Mouse (Mus musculus): ENCODE measurements at regions not wholly inside any gene's neighbourhood (a gene's known extent, or its start where the extent isn't known, plus 50 kb on each side); places are given as distances from the start of the nearest gene placed in this dataset.

- TF ChIP-seq CTCF (IDR thresholded peaks at IDR 0.05; ENCODE audit: low read depth, low read length): no peak
- no peak for TF ChIP-seq POLR2A (IDR thresholded peaks at IDR 0.05; ENCODE audit: borderline replicate concordance, low read depth, low read length)
Measured at GRCm38 (mm10) chr3:52889156-52889715, 127.8 kb downstream of the Cog6 start.

Measured in bone marrow macrophage, adult 2 months (primary cell).